Mouse (Mus musculus) erythroblast, embryonic 14.5 days (primary cell): ENCODE results near the gene Mpzl3.

Experiments used
- GATA1 ChIP-seq: IDR thresholded peaks from 2 replicates; pipeline ENCODE4 v1.6.1; 2012; ENCODE audit warnings: low read length, inconsistent platforms, mixed read lengths
- TAL1 ChIP-seq: IDR thresholded peaks from 3 replicates; pipeline ENCODE4 v1.6.1; 2012; ENCODE audit warnings: low read length, inconsistent platforms, mixed read lengths

- TF ChIP-seq TAL1, result no peak
- TF ChIP-seq GATA1, result no peak
These were observed 24.0 kb downstream of the Mpzl3 start, which contains the start of gene Jaml for GRCm38 (mm10) chr9:45079011-45079410.
